Mouse (Mus musculus) stomach, postnatal 0 days (tissue): ENCODE measurements at regions not wholly inside any gene's neighbourhood (a gene's known extent, or its start where the extent isn't known, plus 50 kb on each side); places are given as distances from the start of the nearest gene placed in this dataset.

Source experiments
- ATAC-seq: fragments of 200-750 bp; cut with Nextera tagmentation; 2 replicates; pipeline ENCODE4 v1.8.0; 2017; ENCODE audit not compliant: low FRiP score, low TSS enrichment
- DNase-seq: peaks from one replicate; pipeline ENCODE4 v3.0.0-alpha.2; 2016; ENCODE audit warnings: low spot score
- H3K27ac ChIP-seq: fragments of 300-500 bp; sonication (generic); replicated peaks from 2 replicates; pipeline ENCODE4 v1.5.1; 2014; ENCODE audit warnings: mild to moderate bottlenecking, control low read depth
- H3K27me3 ChIP-seq: fragments of 300-500 bp; sonication (generic); 2 replicates; pipeline ENCODE4 v1.6.1; 2014; ENCODE audit warnings: low read length; ENCODE audit not compliant: control insufficient read depth, insufficient read depth
- H3K36me3 ChIP-seq: fragments of 300-500 bp; sonication (generic); 2 replicates; pipeline ENCODE4 v1.6.1; 2014; ENCODE audit warnings: low read length, mixed read lengths; ENCODE audit not compliant: control insufficient read depth, insufficient read depth
- H3K4me1 ChIP-seq: fragments of 300-500 bp; sonication (generic); replicated peaks from 2 replicates; pipeline ENCODE4 v1.6.1; 2014; ENCODE audit warnings: antibody characterized with exemption; ENCODE audit not compliant: control insufficient read depth, insufficient read depth
- H3K4me2 ChIP-seq: fragments of 300-500 bp; sonication (generic); replicated peaks from 2 replicates; pipeline ENCODE4 v1.6.1; 2014; ENCODE audit warnings: low read depth, mild to moderate bottlenecking, control low read depth, moderate library complexity
- H3K4me3 ChIP-seq: fragments of 300-500 bp; sonication (generic); 2 replicates; pipeline ENCODE4 v1.5.1; 2014; ENCODE audit warnings: low read depth, low read length, control low read depth
- H3K9ac ChIP-seq: fragments of 300-500 bp; sonication (generic); 2 replicates; pipeline ENCODE4 v1.6.1; 2014; ENCODE audit warnings: mild to moderate bottlenecking, low read length, control low read depth, mixed read lengths
- H3K9me3 ChIP-seq: fragments of 300-500 bp; sonication (generic); 2 replicates; pipeline ENCODE4 v1.6.1; 2016; ENCODE audit warnings: low read length; ENCODE audit not compliant: control insufficient read depth
- CTCF ChIP-seq: IDR thresholded peaks from 2 replicates; pipeline ENCODE4 v1.5.1; 2016; ENCODE audit warnings: antibody characterized with exemption, low read depth, mild to moderate bottlenecking, moderate library complexity
- EP300 ChIP-seq: optimal IDR thresholded peaks from 2 replicates; pipeline ENCODE3; 2016; ENCODE audit warnings: antibody characterized with exemption
- WGBS: fragments of 180-500 bp; shearing (Covaris S2); extraction: QIAGEN DNeasy Blood & Tissue Kit; methylation state at CpG from one replicate; pipeline ENCODE4 v1.1.7; 2014; 5-methylcytosine and 5-hydroxymethylcytosine counted together

DNA sequence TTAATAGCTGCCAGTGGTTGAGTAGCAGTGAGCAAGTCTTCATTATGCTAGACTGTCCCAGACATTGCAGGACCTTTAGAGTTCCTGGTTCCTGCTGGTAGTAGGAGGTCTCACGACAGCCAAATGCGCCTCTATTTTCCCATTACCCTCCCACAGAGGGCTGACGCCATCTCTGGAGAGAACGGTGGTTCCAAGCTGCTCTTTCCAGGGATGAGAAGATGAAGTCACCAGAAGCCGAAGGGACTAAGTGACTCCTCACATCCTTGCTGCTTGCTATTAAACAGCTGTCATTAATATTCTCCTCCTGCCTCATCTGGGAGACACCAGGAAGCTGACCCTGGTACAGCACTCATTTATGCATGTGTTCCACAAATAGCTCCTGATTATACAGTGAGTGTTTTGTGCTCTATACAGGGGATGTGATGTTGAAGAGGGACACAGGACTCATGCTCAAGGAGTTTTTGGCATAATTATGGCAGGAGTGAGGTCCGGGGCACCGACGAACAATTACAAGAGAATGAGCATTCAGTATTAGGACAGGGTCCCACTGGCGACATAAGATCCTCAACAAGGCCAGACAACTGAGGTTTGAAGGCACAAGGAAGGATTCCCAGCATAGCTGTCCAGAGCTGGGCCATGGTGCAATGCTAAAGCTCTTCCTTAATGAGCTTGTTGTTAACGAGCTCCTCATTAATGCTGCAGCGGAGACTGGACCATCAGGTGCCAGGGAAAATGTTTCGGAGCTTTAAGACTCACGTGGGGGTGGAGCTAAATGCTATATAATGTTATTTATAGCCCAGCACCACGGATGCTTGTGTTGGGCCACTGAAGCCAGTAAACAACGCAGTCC, 145.6 kb downstream of the Kit start:
- ATAC-seq, result no peak
- Histone ChIP-seq H3K4me2 (no peak overlapping the region), H3K27ac (no peak overlapping the region), H3K4me1 (no peaks in the 10 kb centered on the region), H3K27me3 (no peaks in the 10 kb centered on the region), H3K9me3 (no peaks in the 10 kb centered on the region), H3K9ac (no peak overlapping the region), H3K36me3 (no peaks in the 10 kb centered on the region), H3K4me3 (no peak overlapping the region)
- WGBS, result 79% methylated on average over 15 of the region's 15 CpGs
- no peak for DNase-seq
- TF ChIP-seq EP300 (no peak), CTCF (no peak)

- Histone ChIP-seq H3K27ac (no peak overlapping the region), H3K36me3 (no peaks in the 10 kb centered on the region), H3K4me3 (no peak overlapping the region), H3K4me2 (no peak overlapping the region), H3K9ac (no peak overlapping the region), H3K9me3 (no peaks in the 10 kb centered on the region), H3K4me1 (no peaks in the 10 kb centered on the region), H3K27me3 (no peaks in the 10 kb centered on the region)
- no peak for TF ChIP-seq EP300
- no peak for TF ChIP-seq CTCF
- WGBS, result 39% methylated on average over 12 of the region's 12 CpGs
- no peak for DNase-seq
- ATAC-seq, result no peak
These were observed 144.0 kb downstream of the Kit start for GRCm38 (mm10) chr5:75718511-75719225.
